Mouse (Mus musculus): ENCODE results near the gene Etfb. TPM values are rescaled to one million over a fixed set of nuclear protein-coding genes. Genes with fewer than 3 reads are reported as not detected.

Gene Etfb
- total RNA-seq (2023) = 34.5 to 38.9 TPM (median 38.1 TPM) in 4 replicates

GRCm38 (mm10) chr7:43443917-43444293 lies at the start of gene Etfb, which contains the start of gene Gm45233:
Gene Etfb (plus strand): TSS chr7:43444083.
Gene Gm45233 (plus strand): TSS chr7:43444128.

DNA sequence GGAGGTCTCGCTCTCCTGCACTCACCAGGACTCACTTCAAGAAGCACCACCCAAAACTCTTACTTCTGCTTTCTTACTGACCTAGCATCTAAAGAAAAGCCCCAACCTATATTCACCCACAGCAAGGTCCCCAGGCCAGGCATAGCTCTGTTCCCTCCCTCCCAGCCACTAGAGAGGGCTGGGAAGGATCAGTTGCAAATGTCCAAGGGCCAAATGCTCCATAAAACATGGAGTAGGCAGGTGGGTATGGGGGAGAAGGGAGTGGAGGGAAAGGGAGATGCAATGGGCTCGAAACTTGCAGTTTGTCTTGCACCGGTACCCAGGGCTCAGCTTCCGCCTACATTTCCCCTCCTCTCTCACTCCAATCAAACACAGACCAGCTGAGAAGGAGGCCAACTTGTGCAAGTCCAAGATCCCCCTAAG lies 35.7 kb upstream of the Etfb start, which contains the start of gene Siglecg:
Siglecg (plus strand) TSS at position 74 of the 423 bp plus-strand sequence.

GRCm38 (mm10) chr7:43427406-43427805 lies 16.5 kb upstream of the Etfb start, which contains the start of gene Lim2:
Gene Lim2 (plus strand): TSS chr7:43427670.

GRCm38 (mm10) chr7:43436341-43437255 lies 7.3 kb upstream of the Etfb start, which contains the start of gene Nkg7:
Gene Nkg7 (plus strand): TSS chr7:43437073.

DNA sequence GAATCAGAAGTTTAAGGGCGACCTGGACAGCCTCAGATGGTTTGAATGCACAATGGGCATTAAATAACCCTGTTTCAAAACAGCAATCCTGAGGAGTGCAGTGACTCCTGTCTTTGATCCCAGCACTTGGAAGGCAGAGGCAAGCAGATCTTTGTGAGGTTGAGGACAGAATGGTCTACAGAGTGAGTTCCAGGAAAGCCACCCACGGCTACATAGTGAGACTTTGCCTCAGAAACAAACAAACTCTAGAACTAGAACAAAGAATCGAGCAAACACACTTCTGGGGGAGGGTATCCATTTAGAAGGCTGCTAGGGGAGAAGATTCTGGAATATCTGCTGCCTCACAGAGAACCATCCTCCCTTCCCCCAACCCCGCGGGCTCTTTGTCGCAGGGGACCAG lies 3.4 kb upstream of the Etfb start, which contains the start of gene Cldnd2:
Cldnd2 (plus strand) TSS at position 301 of the 400 bp plus-strand sequence.

DNA sequence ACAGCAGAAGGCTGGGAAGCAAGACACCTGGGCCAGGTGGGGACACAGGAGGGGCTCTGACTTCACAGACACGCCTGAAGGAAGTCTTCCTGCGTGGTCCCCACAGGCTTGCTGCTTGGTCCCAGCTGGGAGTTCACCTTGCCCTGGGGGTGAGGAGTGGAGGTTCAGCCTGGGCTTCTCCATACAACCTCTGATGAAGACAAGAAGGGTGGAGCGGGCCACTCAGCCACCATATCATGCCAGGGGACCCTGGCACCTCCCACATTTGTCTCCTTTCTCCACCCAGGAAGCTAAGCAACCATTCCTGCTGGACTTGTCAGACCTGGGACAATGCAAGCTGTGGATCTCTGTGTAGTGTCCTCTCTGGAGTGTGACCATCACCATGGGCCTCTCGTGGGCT lies 19.0 kb downstream of the Etfb start, which contains the start of gene Vsig10l:
Vsig10l (plus strand) TSS at position 301 of the 400 bp plus-strand sequence.

GRCm38 (mm10) chr7:43489631-43490125 lies 45.8 kb downstream of the Etfb start, which contains the start of gene Iglon5:
Gene Iglon5 (minus strand): TSS chr7:43490075.

Other genes with a start within 250 kb of the Etfb start
- 26.4 to 30.3 TPM (median 28.8 TPM) in 4 replicates for gene Zfp715, start 130.8 kb upstream of the Etfb start, total RNA-seq (2023)
- 0.37 to 0.39 TPM in 2 of 4 replicates, not detected in the others for gene Siglecf, start 92.7 kb upstream of the Etfb start, total RNA-seq (2023)
- gene Siglecg, start 35.9 kb upstream of the Etfb start, total RNA-seq (2023) = 349 to 365 TPM (median 363 TPM) in 4 replicates
- not detected in 4 replicates for gene Lim2, start 16.4 kb upstream of the Etfb start, total RNA-seq (2023)
- gene Nkg7, start 7.0 kb upstream of the Etfb start, total RNA-seq (2023) = 1.2 to 2.3 TPM (median 1.4 TPM) in 4 replicates
- not detected in 4 replicates for gene Cldnd2, start 3.3 kb upstream of the Etfb start, total RNA-seq (2023)
- gene Gm45233, start within 50 bp of the Etfb start, total RNA-seq (2023) = 1.3 TPM in 1 of 4 replicates, not detected in the others
- gene Vsig10l, start 19.1 kb downstream of the Etfb start, total RNA-seq (2023) = 2.0 to 4.9 TPM (median 2.6 TPM) in 4 replicates
- gene Iglon5, start 46.0 kb downstream of the Etfb start, total RNA-seq (2023) = not detected in 4 replicates
- gene 4931406B18Rik, start 61.9 kb downstream of the Etfb start, total RNA-seq (2023) = not detected in 4 replicates
- 1.9 to 3.1 TPM (median 2.9 TPM) in 4 replicates for gene Cd33, start 100.3 kb downstream of the Etfb start, total RNA-seq (2023)
- gene Zfp658, start 118.2 kb downstream of the Etfb start, total RNA-seq (2023) = 2.2 to 3.0 TPM (median 2.9 TPM) in 4 replicates
- 9.0 to 13.8 TPM (median 10.3 TPM) in 4 replicates for gene Zfp719, start 135.5 kb downstream of the Etfb start, total RNA-seq (2023)
- 0.30 to 0.34 TPM in 2 of 4 replicates, not detected in the others for gene Zfp819, start 163.1 kb downstream of the Etfb start, total RNA-seq (2023)
- gene Ceacam18, start 190.6 kb downstream of the Etfb start, total RNA-seq (2023) = not detected in 4 replicates
- 1.2 to 2.4 TPM (median 1.6 TPM) in 4 replicates for gene Siglece, start 216.1 kb downstream of the Etfb start, total RNA-seq (2023)
- gene Ctu1, start 227.9 kb downstream of the Etfb start, total RNA-seq (2023) = 4.6 to 7.3 TPM (median 5.8 TPM) in 4 replicates
- not detected in 4 replicates for gene Klk14, start 246.3 kb downstream of the Etfb start, total RNA-seq (2023)